8 mouse cellular contexts compared by ENCODE assay signal in genomic region chr4:155491529-155492130, GRCm38 (mm10). TPM values are rescaled to one million over a fixed set of nuclear protein-coding genes. Genes with fewer than 3 reads are reported as not detected.
A peak's percentile ranks its signal among the peaks of the same experiment; 100 is the strongest.
DNase-seq lines count a peak whose midpoint lies in the region; ATAC-seq and TF ChIP-seq lines count a peak whose summit lies in the region.

No protein-coding gene starts in this region.

- H3K36me3 ChIP-seq in kidney, embryonic 14.5 days (ENCODE audit: control insufficient read depth, insufficient read depth, low read length): no peaks in the 10 kb centered on the region
- peaks cover 3 to 58% of the 10 kb centered on the region in 2 experiments; a peak in 3 of 4 replicates for H3K36me3 ChIP-seq in MEL (ENCODE audit: control insufficient read depth in 1 of 2, insufficient read depth in 2 of 2, low read length in 2 of 2)
- H3K36me3 ChIP-seq in forebrain, embryonic 16.5 days (ENCODE audit: control insufficient read depth, insufficient read depth): no peaks in the 10 kb centered on the region
- no peaks in the 10 kb centered on the region; the same call in 1 of the 2 replicates for H3K36me3 ChIP-seq in liver, embryonic 14.5 days (replicated peaks; ENCODE audit: control insufficient read depth, insufficient read depth, low read depth)
- H3K36me3 ChIP-seq in small intestine, adult 2 months (ENCODE audit: control insufficient read depth, insufficient read depth, low read length): peaks cover 1% of the 10 kb centered on the region; the same call in 1 of the 2 replicates

- H3K4me2 ChIP-seq in kidney, embryonic 14.5 days (replicated peaks; ENCODE audit: low read depth, low read length): peak overlapping the region; percentile 59
- peak overlapping the region; percentile 94; the same call in 1 of the 2 replicates for H3K4me2 ChIP-seq in forebrain, embryonic 16.5 days (ENCODE audit: low read length)
- H3K4me2 ChIP-seq in liver, embryonic 14.5 days (ENCODE audit: low read depth): peak overlapping the region; percentile 98

- no peaks in the 10 kb centered on the region for H3K9me3 ChIP-seq in kidney, embryonic 14.5 days (ENCODE audit: control insufficient read depth, low read length)
- no peaks in the 10 kb centered on the region for H3K9me3 ChIP-seq in MEL (replicated peaks; ENCODE audit: insufficient read depth, low read length)
- H3K9me3 ChIP-seq in forebrain, embryonic 16.5 days (ENCODE audit: control insufficient read depth, low read length): no peaks in the 10 kb centered on the region
- no peaks in the 10 kb centered on the region for H3K9me3 ChIP-seq in liver, embryonic 14.5 days (ENCODE audit: control insufficient read depth, low read length)

- peak overlapping the region; percentile 100 for H3K4me3 ChIP-seq in kidney, embryonic 14.5 days (ENCODE audit: low read length)
- peak overlapping the region; percentile 77 to 99 for H3K4me3 ChIP-seq in MEL (ENCODE audit: control insufficient read depth in 1 of 2, insufficient read depth in 1 of 2, low read depth in 2 of 2, low read length in 2 of 2)
- H3K4me3 ChIP-seq in forebrain, embryonic 16.5 days (replicated peaks; ENCODE audit: low read length): peak overlapping the region; percentile 100
- H3K4me3 ChIP-seq in liver, embryonic 14.5 days (ENCODE audit: insufficient read depth in 1 of 2, low read depth in 2 of 2, low read length in 2 of 2): peak overlapping the region; percentile 82 to 92
- peak overlapping the region; percentile 79 for H3K4me3 ChIP-seq in small intestine, adult 2 months (ENCODE audit: low read depth, low read length)

- peak; percentile 61 for ATAC-seq in kidney, embryonic 14.5 days (ENCODE audit: low FRiP score, low TSS enrichment)
- peak; percentile 64 for ATAC-seq in forebrain, embryonic 16.5 days
- ATAC-seq in liver, embryonic 14.5 days (ENCODE audit: insufficient read depth): peak; percentile 38

- under 1% methylated on average over 41 of the region's 54 CpGs for WGBS in kidney, embryonic 14.5 days
- under 1% methylated on average over 38 of the region's 54 CpGs for WGBS in forebrain, embryonic 16.5 days
- WGBS in liver, embryonic 14.5 days (ENCODE audit: insufficient replicate concordance): under 1% methylated on average over 48 of the region's 54 CpGs
- under 1% methylated on average over 54 of the region's 54 CpGs for WGBS in small intestine, adult 2 months

- H3K9ac ChIP-seq in kidney, embryonic 14.5 days (ENCODE audit: low read depth, low read length): peak overlapping the region; percentile 100
- H3K9ac ChIP-seq in MEL (ENCODE audit: control insufficient read depth, low read depth, low read length, poor library complexity, severe bottlenecking): peak overlapping the region; percentile 89
- peak overlapping the region; percentile 100 for H3K9ac ChIP-seq in forebrain, embryonic 16.5 days (replicated peaks; ENCODE audit: low read depth, low read length)
- H3K9ac ChIP-seq in liver, embryonic 14.5 days (replicated peaks): peak overlapping the region; percentile 92

- TF ChIP-seq RAD21 in MEL (IDR thresholded peaks at IDR 0.05; ENCODE audit: low read depth, low read length): no peak

- DNase-seq in kidney, postnatal 36 days: no peak
- no peak for DNase-seq in MEL (ENCODE audit: low read depth, low spot score)
- no peak for DNase-seq in liver, embryonic 14.5 days (ENCODE audit: low read depth in 3 of 3, low spot score in 3 of 3)
- no peak for DNase-seq in adrenal gland, postnatal 36 days
- DNase-seq in layer of hippocampus, adult 18-20 months (ENCODE audit: low spot score in 2 of 2): no peak

- H3K79me2 ChIP-seq in MEL (ENCODE audit: control insufficient read depth, insufficient read depth, low read length, poor library complexity): peaks cover 50% of the 10 kb centered on the region

- peaks cover 35% of the 10 kb centered on the region for H3K4me1 ChIP-seq in kidney, embryonic 14.5 days (ENCODE audit: control insufficient read depth, insufficient read depth, low read length)
- peaks cover 24 to 45% of the 10 kb centered on the region in 2 experiments for H3K4me1 ChIP-seq in MEL (ENCODE audit: control insufficient read depth in 1 of 2, insufficient read depth in 2 of 2, low read length in 2 of 2)
- H3K4me1 ChIP-seq in forebrain, embryonic 16.5 days (replicated peaks; ENCODE audit: control insufficient read depth, insufficient read depth, low read length): peaks cover 28% of the 10 kb centered on the region
- peaks cover 42 to 55% of the 10 kb centered on the region in 2 experiments for H3K4me1 ChIP-seq in liver, embryonic 14.5 days (replicated peaks; ENCODE audit: control insufficient read depth in 2 of 2, insufficient read depth in 2 of 2, low read length in 1 of 2)
- peaks cover 30% of the 10 kb centered on the region; the same call in 1 of the 2 replicates for H3K4me1 ChIP-seq in small intestine, adult 2 months (ENCODE audit: control insufficient read depth, insufficient read depth, insufficient read length, low read length)

- TF ChIP-seq POLR2A in MEL (IDR thresholded peaks at IDR 0.05; ENCODE audit: control insufficient read depth in 1 of 2, insufficient read depth in 1 of 2, low read depth in 1 of 2, low read length in 2 of 2, poor library complexity in 1 of 2): peak in 1 of 2 experiments; percentile 18; a peak in 2 of 4 replicates
- TF ChIP-seq POLR2A in small intestine, adult 2 months (IDR thresholded peaks at IDR 0.05; ENCODE audit: low read depth, low read length): no peak

- TF ChIP-seq CTCF in MEL (IDR thresholded peaks at IDR 0.05 in 2 of 3, conservative IDR thresholded peaks at IDR 0.05 in 1 of 3; ENCODE audit: control insufficient read depth in 1 of 3, insufficient read depth in 1 of 3, low read depth in 2 of 3, low read length in 3 of 3, poor library complexity in 1 of 3, severe bottlenecking in 1 of 3): no peak
- no peak for TF ChIP-seq CTCF in liver, embryonic 14.5 days (IDR thresholded peaks at IDR 0.05; ENCODE audit: low read depth)
- TF ChIP-seq CTCF in small intestine, adult 2 months (IDR thresholded peaks at IDR 0.05; ENCODE audit: extremely low read depth, insufficient read length, insufficient replicate concordance, low read depth, low read length): no peak

- no peaks in the 10 kb centered on the region for H3K27me3 ChIP-seq in kidney, embryonic 14.5 days (ENCODE audit: control insufficient read depth, insufficient read depth, low read length)
- no peaks in the 10 kb centered on the region for H3K27me3 ChIP-seq in MEL (ENCODE audit: control insufficient read depth in 1 of 2, insufficient read depth in 2 of 2, low read length in 2 of 2)
- no peaks in the 10 kb centered on the region for H3K27me3 ChIP-seq in forebrain, embryonic 16.5 days (replicated peaks; ENCODE audit: control insufficient read depth, insufficient read depth, low read length)
- H3K27me3 ChIP-seq in liver, embryonic 14.5 days (ENCODE audit: control insufficient read depth, insufficient read depth, low read length): no peaks in the 10 kb centered on the region
- H3K27me3 ChIP-seq in small intestine, adult 2 months (ENCODE audit: control insufficient read depth, insufficient read depth, low read length): no peaks in the 10 kb centered on the region

- peak overlapping the region; percentile 95 for H3K27ac ChIP-seq in kidney, embryonic 14.5 days (ENCODE audit: low read depth, low read length)
- peak overlapping the region; percentile 36 for H3K27ac ChIP-seq in MEL (ENCODE audit: control insufficient read depth, low read depth, low read length)
- H3K27ac ChIP-seq in forebrain, embryonic 16.5 days (ENCODE audit: low read length): peak overlapping the region; percentile 93
- peak overlapping the region; percentile 61 for H3K27ac ChIP-seq in liver, embryonic 14.5 days
- H3K27ac ChIP-seq in small intestine, adult 2 months (ENCODE audit: insufficient read depth, low read depth, low read length): peak overlapping the region; percentile 77

- no peak for TF ChIP-seq EP300 in MEL (IDR thresholded peaks at IDR 0.05; ENCODE audit: low read depth in 1 of 2, low read length in 2 of 2)
- no peak for TF ChIP-seq EP300 in liver, embryonic 14.5 days (IDR thresholded peaks at IDR 0.05; ENCODE audit: low read depth)

TF ChIP-seq in MEL, 35 proteins besides CTCF, POLR2A, EP300 and RAD21 (continues in another document):
- TF ChIP-seq ELF1 (IDR thresholded peaks at IDR 0.05; ENCODE audit: low read depth, low read length) (0 out of 2 replicates have a peak, but pooled peaks have one; percentile 4), NELFE (IDR thresholded peaks at IDR 0.05; ENCODE audit: low read depth, low read length) (0 out of 2 replicates have a peak, but pooled peaks have one; percentile 6), SIN3A (IDR thresholded peaks at IDR 0.05; ENCODE audit: low read length) (0 out of 2 replicates have a peak, but pooled peaks have one; percentile 5), NRF1 (IDR thresholded peaks at IDR 0.05; ENCODE audit: insufficient read depth, low read depth, low read length, poor library complexity, severe bottlenecking) (no peak), ZNF384 (IDR thresholded peaks at IDR 0.05; ENCODE audit: low read depth, low read length) (no peak), TCF12 (IDR thresholded peaks at IDR 0.05; ENCODE audit: low read depth, low read length) (peak; percentile 5; the same call in 1 of the 2 replicates)

RNA-seq across cellular contexts. Expression of gene Gnb1, which starts 0.5 kb away (rescaled TPM):
- polyA plus RNA-seq in kidney, embryonic 14.5 days (2014; fragmentation: Nextera tagmentation; extraction: Ambion mirVana): 493 and 553 TPM in 2 replicates
- total RNA-seq in MEL (2012; rRNA removed): 78.1 and 94.7 TPM in 2 replicates
- 100 to 1,000 TPM in 1 of 2 experiments, not detected in 1; 489 TPM for polyA plus RNA-seq in MEL (2012; ENCODE audit: insufficient read depth in 1 of 2, insufficient read length in 2 of 2, low read depth in 1 of 2, low replicate concordance in 2 of 2, missing spikeins in 1 of 2)
- polyA plus RNA-seq in forebrain, embryonic 16.5 days (2015; fragmentation: Nextera tagmentation; extraction: Ambion mirVana): 1,158 and 1,178 TPM in 2 replicates
- 92.8 and 127 TPM in 2 replicates for polyA plus RNA-seq in liver, embryonic 14.5 days (2012; rRNA removed)
- polyA plus RNA-seq in liver, embryonic 14.5 days (2014; fragmentation: Nextera tagmentation; extraction: Ambion mirVana): 98.7 and 108 TPM in 2 replicates
- 690 and 1,603 TPM in 2 replicates for polyA plus RNA-seq in small intestine, adult 2 months (2012; rRNA removed)
- total RNA-seq in adrenal gland, postnatal 36 days (2021): 100 to 1,000 TPM; 444 to 453 TPM
- 100 to 1,000 TPM; 690 to 729 TPM for total RNA-seq in layer of hippocampus, adult 18-20 months (2021)

RNA-seq across cellular contexts. Expression of gene Tmem52, which starts 22.7 kb away (rescaled TPM):
- polyA plus RNA-seq in kidney, embryonic 14.5 days (2014; fragmentation: Nextera tagmentation; extraction: Ambion mirVana): 0.44 and 0.57 TPM in 2 replicates
- total RNA-seq in MEL (2012; rRNA removed): not detected in 2 replicates
- not detected for polyA plus RNA-seq in MEL (2012; ENCODE audit: insufficient read depth in 1 of 2, insufficient read length in 2 of 2, low read depth in 1 of 2, low replicate concordance in 2 of 2, missing spikeins in 1 of 2)
- polyA plus RNA-seq in forebrain, embryonic 16.5 days (2015; fragmentation: Nextera tagmentation; extraction: Ambion mirVana): not detected in 2 replicates
- not detected in 2 replicates for polyA plus RNA-seq in liver, embryonic 14.5 days (2012; rRNA removed)
- polyA plus RNA-seq in liver, embryonic 14.5 days (2014; fragmentation: Nextera tagmentation; extraction: Ambion mirVana): not detected in 2 replicates
- 0.69 and 2.1 TPM in 2 replicates for polyA plus RNA-seq in small intestine, adult 2 months (2012; rRNA removed)
- 10 to 100 TPM in 1 of 2 experiments, 1 to 10 TPM in 1; 8.3 to 10.8 TPM for total RNA-seq in adrenal gland, postnatal 36 days (2021)
- 1 to 10 TPM; 3.1 to 4.2 TPM for total RNA-seq in layer of hippocampus, adult 18-20 months (2021)

Comparison
In these comparisons a context has a peak if more than half of its experiments do, and no peak if none do; other contexts are left out.
1. H3K27ac ChIP-seq: peak in every context shown above with its lines; median percentile 95 in kidney, embryonic 14.5 days; 93 in forebrain, embryonic 16.5 days; 77 in small intestine, adult 2 months; 61 in liver, embryonic 14.5 days; 36 in MEL.